Mouse (Mus musculus) bone marrow, adult 2 months (tissue): ENCODE data around the gene Sgo1. TPM values are rescaled to one million over a fixed set of nuclear protein-coding genes. Genes with fewer than 3 reads are reported as not detected.
"Not testable (repeated sequence)": the region's sequence is repeated elsewhere in the genome, so short reads cannot be mapped to it uniquely, and the experiment has no call there.

Experiments
- H3K27ac ChIP-seq: fragments of 200-500 bp; 2 replicates; pipeline ENCODE4 v1.5.1; 2012; ENCODE audit warnings: low read depth, mild to moderate bottlenecking, control low read depth, inconsistent platforms, low read length; ENCODE audit not compliant: control insufficient read depth, poor library complexity, insufficient read depth
- H3K4me1 ChIP-seq: fragments of 200-500 bp; 2 replicates; pipeline ENCODE4 v1.6.1; 2011; ENCODE audit warnings: low read length; ENCODE audit not compliant: control insufficient read depth, insufficient read depth
- H3K4me3 ChIP-seq: fragments of 200-500 bp; replicated peaks from 2 replicates; pipeline ENCODE3; 2011; ENCODE audit warnings: mild to moderate bottlenecking, low read depth, low read length, control low read depth; ENCODE audit not compliant: control insufficient read depth
- CTCF ChIP-seq: fragments of 200-500 bp; IDR thresholded peaks from 2 replicates; pipeline ENCODE4 v1.5.1; 2011; ENCODE audit warnings: low read length, control low read depth; ENCODE audit not compliant: control insufficient read depth, insufficient read depth
- POLR2A ChIP-seq: fragments of 200-500 bp; IDR thresholded peaks from 2 replicates; pipeline ENCODE4 v1.6.1; 2011; ENCODE audit warnings: low read depth, mild to moderate bottlenecking, control low read depth, low read length, borderline replicate concordance; ENCODE audit not compliant: control insufficient read depth
- WGBS: fragments of 180-500 bp; shearing (Covaris S2); methylation state at CpG from one replicate; pipeline ENCODE4 v1.1.7; 2018; 5-methylcytosine and 5-hydroxymethylcytosine counted together
- polyA plus RNA-seq: library from polyadenylated mRNA; stranded (reverse); fragments of >200 nt; gene quantifications from 2 replicates; pipeline ENCODE4 v1.2.4, GENCODE M21; 2011; ENCODE audit warnings: low replicate concordance; ENCODE audit not compliant: missing spikeins, insufficient read depth, insufficient read length

The Sgo1 gene
- polyA plus RNA-seq, 1 experiment, result 32.1 TPM

DNA sequence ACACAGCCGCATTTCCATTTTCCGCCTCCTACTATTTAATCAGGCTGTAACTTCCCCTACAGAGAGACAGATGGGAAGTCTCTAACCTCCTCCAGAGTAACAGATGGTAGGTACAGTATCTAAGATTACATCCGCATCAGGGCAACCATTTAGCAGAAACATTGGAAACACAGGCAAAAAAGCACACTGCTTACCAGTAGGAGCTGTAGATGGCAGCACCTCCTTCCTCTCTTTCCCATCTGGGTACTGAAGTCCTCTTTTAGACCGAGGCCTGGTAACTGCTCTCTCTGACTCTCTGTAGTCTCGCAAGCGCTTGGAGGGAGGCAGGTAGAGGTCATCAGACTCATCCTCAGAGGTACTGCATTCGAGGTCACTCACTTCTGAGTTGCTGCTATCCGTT is 10.4 kb downstream of the Sgo1 start:
- Histone ChIP-seq H3K4me1 (no peaks in the 10 kb centered on the region), H3K27ac (no peak overlapping the region), H3K4me3 (no peak overlapping the region)
- 75% methylated on average over 8 of the region's 8 CpGs for WGBS
- TF ChIP-seq POLR2A (no peak), CTCF (no peak)

DNA sequence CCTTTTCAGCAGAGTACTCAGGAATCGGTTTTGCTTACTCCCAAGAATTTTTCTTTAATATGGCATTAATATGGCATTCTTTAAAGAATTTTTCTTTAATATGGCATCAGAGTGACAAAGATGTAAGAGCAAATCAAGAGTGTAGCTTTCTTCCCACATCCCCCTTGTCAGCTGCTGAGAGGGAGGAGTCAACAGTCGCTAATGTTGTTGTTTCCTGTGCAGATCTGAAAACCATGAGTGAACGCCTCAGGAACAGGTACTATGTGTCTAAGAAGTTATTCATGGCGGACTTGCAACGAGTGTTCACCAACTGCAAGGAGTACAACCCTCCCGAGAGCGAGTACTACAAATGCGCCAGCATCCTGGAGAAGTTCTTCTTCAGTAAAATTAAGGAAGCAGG is 18.7 kb downstream of the Sgo1 start:
- 87% methylated on average over 8 of the region's 8 CpGs for WGBS
- Histone ChIP-seq H3K27ac (no peak overlapping the region), H3K4me3 (no peak overlapping the region), H3K4me1 (no peaks in the 10 kb centered on the region)
- TF ChIP-seq POLR2A (no peak), CTCF (no peak)

DNA sequence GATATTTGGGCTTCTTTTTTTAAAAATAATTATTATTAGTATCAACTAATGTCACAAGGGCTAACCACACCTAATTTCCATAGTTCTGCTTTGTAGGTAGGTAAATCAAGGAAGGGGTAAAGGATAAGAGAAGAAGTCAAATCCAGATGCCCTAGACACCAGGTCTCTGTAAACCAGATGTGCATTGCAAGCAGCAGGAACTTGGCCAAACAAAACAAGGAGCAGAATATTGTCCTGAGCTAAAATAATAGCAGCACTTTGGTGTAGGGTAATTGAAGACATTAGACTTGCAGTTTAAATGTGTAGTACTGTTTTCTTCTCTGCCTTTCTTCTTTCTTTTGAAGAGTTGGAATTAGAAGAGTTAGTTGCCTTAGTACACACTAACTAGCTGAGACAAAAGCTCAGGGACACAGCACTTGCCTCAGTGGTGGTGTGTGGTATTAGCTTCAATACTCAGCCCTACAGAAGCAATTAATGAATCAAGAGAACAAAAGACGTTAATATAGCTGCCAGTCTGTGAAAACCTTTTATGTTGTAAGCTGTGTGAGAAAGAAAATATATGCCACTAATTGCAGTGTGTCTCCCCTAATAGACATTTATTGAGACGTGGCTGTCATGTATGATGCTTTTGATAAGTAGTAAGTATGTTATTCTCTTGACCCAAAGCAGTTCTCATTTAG is 24.3 kb downstream of the Sgo1 start:
- H3K4me3 ChIP-seq, result no peak overlapping the region
- no peaks in the 10 kb centered on the region for H3K4me1 ChIP-seq
- TF ChIP-seq POLR2A (no peak), CTCF (no peak)
- WGBS, result 85% methylated on average over 2 of the region's 2 CpGs
- no peak overlapping the region for H3K27ac ChIP-seq

DNA sequence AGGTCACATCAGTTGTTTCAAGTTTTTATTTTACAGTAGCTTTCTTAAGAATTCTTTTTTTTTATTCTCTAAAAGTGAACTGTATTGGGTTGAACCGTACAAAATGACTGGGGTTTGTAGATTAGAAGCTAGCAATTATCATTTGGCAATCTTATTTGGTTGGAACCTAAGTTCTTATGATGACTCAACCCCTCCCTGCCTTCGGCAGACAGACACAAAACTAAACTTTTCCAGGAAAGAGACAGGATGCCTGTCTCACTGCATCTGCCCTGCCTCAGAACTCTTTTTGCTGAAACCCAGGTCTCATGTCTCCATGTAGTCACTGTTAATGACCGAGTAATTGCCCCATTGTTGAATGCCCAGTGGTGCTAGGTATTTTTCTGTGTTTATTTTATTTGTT is 24.9 kb downstream of the Sgo1 start:
- no peak for TF ChIP-seq POLR2A
- Histone ChIP-seq H3K27ac (no peak overlapping the region), H3K4me3 (no peak overlapping the region), H3K4me1 (no peaks in the 10 kb centered on the region)
- 76% methylated on average over 3 of the region's 3 CpGs for WGBS

DNA sequence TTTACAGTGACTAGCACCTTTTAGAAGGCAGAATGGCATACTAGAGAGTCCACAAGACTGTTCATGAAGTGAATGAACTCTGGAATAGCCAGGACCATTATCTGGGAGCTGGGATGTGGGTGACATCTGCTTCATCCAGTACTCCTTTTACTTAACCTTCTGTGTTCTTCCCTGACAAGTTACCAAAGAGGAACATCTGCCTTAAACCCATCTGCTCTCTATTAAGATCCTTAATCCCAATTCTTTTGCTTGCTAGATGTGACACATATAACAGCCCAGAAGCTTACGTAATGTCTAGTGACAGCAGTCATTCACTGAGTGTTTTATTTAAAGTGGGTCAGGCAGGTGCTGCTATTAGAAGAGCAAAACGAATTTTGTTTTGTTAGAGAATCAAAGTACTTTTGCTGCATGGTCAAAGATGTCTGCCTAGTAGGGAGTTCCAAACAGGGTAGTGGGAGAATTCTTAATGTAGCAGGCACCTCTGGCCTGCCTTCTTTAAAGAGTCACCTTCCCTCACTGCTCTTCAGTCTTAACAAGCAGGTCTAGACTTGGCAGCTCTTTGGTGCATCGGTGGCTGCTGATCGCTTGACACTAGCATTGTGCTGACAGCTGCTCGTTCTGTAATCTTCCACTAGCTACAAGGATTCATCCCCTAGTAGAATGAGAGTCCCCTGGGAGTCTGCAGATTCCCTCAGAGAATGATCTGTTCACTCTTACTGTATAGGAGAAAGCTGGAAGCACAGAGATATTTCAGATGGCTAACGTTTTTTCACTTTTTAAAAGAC is 27.9 kb downstream of the Sgo1 start:
- Histone ChIP-seq H3K4me1 (no peaks in the 10 kb centered on the region), H3K4me3 (no peak overlapping the region), H3K27ac (no peak overlapping the region)
- 83% methylated on average over 6 of the region's 6 CpGs for WGBS
- no peak for TF ChIP-seq POLR2A

DNA sequence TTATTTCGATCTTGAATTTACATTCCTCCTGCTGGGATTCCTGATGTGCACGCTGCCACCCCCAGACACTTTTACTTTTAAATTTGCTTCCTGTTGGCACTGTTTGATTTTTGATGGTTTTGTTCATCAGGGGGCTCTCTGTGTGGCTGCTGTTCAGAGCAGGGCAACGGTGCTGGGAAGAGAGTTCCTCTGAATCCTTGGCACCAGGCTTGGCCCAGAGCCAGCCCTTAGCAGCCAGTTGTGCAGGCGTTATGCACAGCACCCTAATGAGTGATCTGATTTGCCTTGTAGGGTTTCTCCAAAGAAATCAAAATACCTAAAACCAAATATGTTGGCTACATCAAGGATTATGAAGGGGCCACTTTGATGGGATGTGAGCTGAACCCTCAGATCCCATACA is 29.4 kb downstream of the Sgo1 start:
- H3K27ac ChIP-seq, result no peak overlapping the region
- TF ChIP-seq POLR2A (no peak), CTCF (no peak)
- H3K4me1 ChIP-seq, result no peaks in the 10 kb centered on the region
- WGBS, result 87% methylated on average over 4 of the region's 4 CpGs
- H3K4me3 ChIP-seq, result no peak overlapping the region

DNA sequence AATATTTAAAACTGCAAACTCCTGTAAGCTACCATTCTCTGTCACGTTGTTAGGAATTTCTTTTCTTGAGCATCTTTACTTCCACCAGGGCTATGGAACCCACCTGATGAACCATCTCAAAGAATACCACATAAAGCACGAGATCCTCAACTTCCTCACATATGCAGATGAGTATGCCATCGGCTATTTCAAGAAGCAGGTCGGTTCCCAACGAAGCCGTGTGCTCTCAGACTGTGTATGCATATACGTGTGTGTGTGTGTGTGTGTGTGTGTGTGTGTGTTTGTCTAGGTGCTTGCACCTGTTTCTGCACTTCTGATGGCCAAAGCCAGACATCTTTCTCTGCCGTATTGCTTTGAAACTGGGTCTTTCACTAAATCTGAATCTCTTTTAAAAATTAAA is 29.9 kb downstream of the Sgo1 start:
- H3K4me3 ChIP-seq, result no peak overlapping the region
- 93% methylated on average over 8 of the region's 8 CpGs for WGBS
- H3K4me1 ChIP-seq, result no peaks in the 10 kb centered on the region
- H3K27ac ChIP-seq, result no peak overlapping the region
- TF ChIP-seq POLR2A, result no peak
- no peak for TF ChIP-seq CTCF

DNA sequence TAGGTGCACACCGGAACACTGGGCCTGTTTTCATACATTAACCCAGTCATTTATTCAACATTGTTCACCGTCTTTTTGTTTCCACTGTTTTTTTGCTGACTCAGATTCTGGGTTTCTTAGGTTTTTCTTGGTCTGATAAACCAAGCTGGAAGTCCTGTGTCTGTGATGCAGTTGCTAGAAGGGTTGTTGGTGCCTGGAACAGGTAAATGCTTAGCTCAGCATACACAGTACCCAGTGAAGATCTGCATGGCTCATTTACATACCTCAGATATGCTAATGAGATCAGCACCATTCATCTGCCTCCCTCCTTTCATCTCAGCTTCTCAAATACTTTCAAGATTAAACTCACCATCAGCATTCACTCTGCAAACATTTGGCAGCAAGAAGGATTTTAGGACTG is 30.5 kb downstream of the Sgo1 start:
- Histone ChIP-seq H3K27ac (no peak overlapping the region), H3K4me3 (no peak overlapping the region), H3K4me1 (no peaks in the 10 kb centered on the region)
- no peak for TF ChIP-seq POLR2A
- no peak for TF ChIP-seq CTCF
- 92% methylated on average over 2 of the region's 2 CpGs for WGBS

DNA sequence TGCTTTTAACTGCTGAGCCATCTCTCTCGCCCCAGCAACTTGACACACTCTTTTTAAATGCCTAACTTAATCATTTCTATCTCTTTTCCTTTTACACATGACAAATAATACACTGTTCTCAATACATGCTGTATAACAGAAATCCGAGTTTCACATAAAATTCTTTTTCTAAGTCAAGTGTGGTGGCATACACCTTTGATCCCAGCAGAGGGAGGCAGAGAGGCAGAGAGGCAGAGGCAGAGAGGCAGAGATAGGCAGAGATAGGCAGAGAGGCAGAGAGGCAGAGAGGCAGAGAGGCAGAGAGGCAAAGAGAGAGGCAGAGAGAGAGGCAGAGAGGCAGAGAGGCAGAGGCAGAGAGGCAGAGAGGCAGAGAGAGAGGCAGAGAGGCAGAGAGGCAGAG is 31.7 kb downstream of the Sgo1 start:
- not testable (repeated sequence) for H3K27ac ChIP-seq, H3K4me3 ChIP-seq, H3K4me1 ChIP-seq
- peak; percentile 54; the same call in 1 of the 2 replicates for TF ChIP-seq CTCF
- 75% methylated on average over 2 of the region's 2 CpGs for WGBS
